Mouse (Mus musculus) heart, adult 2 months (tissue): ENCODE data around the gene Iqcf6. TPM values are rescaled to one million over a fixed set of nuclear protein-coding genes. Genes with fewer than 3 reads are reported as not detected.

ENCODE experiments used
- DNase-seq, 2 experiments: peaks; one replicate each; pipeline ENCODE4 v3.0.0; 2021
- H3K27ac ChIP-seq: fragments of 200-600 bp; 2 replicates; pipeline ENCODE4 v1.8.1; 2022
- H3K27me3 ChIP-seq: fragments of 200-500 bp; 2 replicates; pipeline ENCODE4 v1.6.1; 2012; ENCODE audit warnings: mild to moderate bottlenecking, low read length, inconsistent platforms, mixed read lengths; ENCODE audit not compliant: control insufficient read depth, insufficient read depth
- H3K36me3 ChIP-seq: fragments of 200-500 bp; 2 replicates; pipeline ENCODE4 v1.6.1; 2012; ENCODE audit warnings: low read length, inconsistent platforms; ENCODE audit not compliant: control insufficient read depth, insufficient read depth
- H3K4me1 ChIP-seq: fragments of 200-500 bp; 2 replicates; pipeline ENCODE4 v1.6.1; 2011; ENCODE audit warnings: low read length; ENCODE audit not compliant: control insufficient read depth, insufficient read depth
- H3K4me3 ChIP-seq: fragments of 200-600 bp; 2 replicates; pipeline ENCODE4 v1.8.1; 2022
- H3K79me2 ChIP-seq: fragments of 200-500 bp; replicated peaks from 2 replicates; pipeline ENCODE4 v1.6.1; 2012; ENCODE audit warnings: mild to moderate bottlenecking, inconsistent platforms, low read length, moderate library complexity, mixed read lengths; ENCODE audit not compliant: control insufficient read depth, insufficient read depth
- H3K9ac ChIP-seq: fragments of 200-500 bp; 2 replicates; pipeline ENCODE4 v1.6.1; 2012; ENCODE audit warnings: low read depth, mild to moderate bottlenecking, control low read depth, inconsistent platforms, low read length, mixed read lengths
- CTCF ChIP-seq: fragments of 200-600 bp; IDR thresholded peaks from 2 replicates; pipeline ENCODE4 v1.8.1; 2022; ENCODE audit warnings: antibody characterized with exemption, mild to moderate bottlenecking, moderate library complexity
- EP300 ChIP-seq: fragments of 200-500 bp; IDR thresholded peaks from 2 replicates; pipeline ENCODE4 v1.6.1; 2011; ENCODE audit warnings: low read depth, low read length, control low read depth; ENCODE audit not compliant: insufficient read depth
- POLR2A ChIP-seq: fragments of 200-500 bp; IDR thresholded peaks from 2 replicates; pipeline ENCODE4 v1.6.1; 2011; ENCODE audit warnings: mild to moderate bottlenecking, low read depth, low read length, control low read depth; ENCODE audit not compliant: insufficient read depth
- WGBS: fragments of 180-500 bp; shearing (Covaris S2); methylation state at CpG from one replicate; pipeline ENCODE4 v1.1.7; 2018; 5-methylcytosine and 5-hydroxymethylcytosine counted together
- intact Hi-C: fragments of 180-260 bp; cut with DNase I; formaldehyde crosslinking; loops from one replicate; pipeline ENCODE4 v1.15.1; 2025
- polyA plus RNA-seq: library from polyadenylated mRNA; depleted of rRNA; stranded (reverse); fragments of >200 nt; gene quantifications from 2 replicates; pipeline ENCODE4 v1.2.3, GENCODE M21; 2012
- total RNA-seq, 2 experiments: library from RNA; stranded (reverse); gene quantifications; 2 replicates each; pipeline ENCODE4 v1.2.3; 2021

Gene Iqcf6
- total and polyA plus RNA-seq, 3 experiments: not detected

DNA sequence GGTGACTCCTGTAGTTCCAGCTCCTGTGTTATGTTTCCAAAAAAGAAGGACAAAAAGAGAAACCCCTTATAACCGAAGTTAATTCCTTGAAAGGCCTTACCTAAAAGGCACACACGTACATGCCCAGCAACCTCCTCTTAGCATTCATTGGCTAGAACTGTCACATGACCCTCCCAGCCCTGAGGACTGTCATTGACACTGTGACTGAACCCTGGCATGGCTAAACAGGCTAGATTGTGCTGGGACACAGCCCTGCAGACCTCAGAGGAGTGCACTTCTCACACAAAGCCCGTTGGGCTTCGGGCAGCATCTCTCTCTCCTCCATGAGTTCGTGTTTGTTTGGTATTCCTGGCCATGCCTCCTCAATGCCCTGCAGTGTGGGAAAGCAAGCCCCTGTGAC is 5.8 kb downstream of the Iqcf6 start:
- Histone ChIP-seq H3K79me2 (no peaks in the 10 kb centered on the region), H3K9ac (no peak overlapping the region), H3K27me3 (no peaks in the 10 kb centered on the region), H3K4me3 (no peak overlapping the region), H3K27ac (no peak overlapping the region), H3K36me3 (no peaks in the 10 kb centered on the region), H3K4me1 (no peaks in the 10 kb centered on the region)
- 60% methylated on average over 5 of the region's 5 CpGs for WGBS
- no peak for DNase-seq
- intact Hi-C loops: no loop called here
- TF ChIP-seq POLR2A (no peak), CTCF (no peak), EP300 (no peak)

- TF ChIP-seq POLR2A (no peak), CTCF (no peak), EP300 (no peak)
- no peak for DNase-seq
- Histone ChIP-seq H3K79me2 (no peaks in the 10 kb centered on the region), H3K27ac (no peak overlapping the region), H3K27me3 (no peaks in the 10 kb centered on the region), H3K36me3 (no peaks in the 10 kb centered on the region), H3K4me3 (no peak overlapping the region), H3K4me1 (no peaks in the 10 kb centered on the region), H3K9ac (no peak overlapping the region)
- intact Hi-C loops: no loop called here
- WGBS: 83% methylated on average over 8 of the region's 8 CpGs
Observed at GRCm38 (mm10) chr9:106638154-106638553, 11.8 kb downstream of the Iqcf6 start.

DNA sequence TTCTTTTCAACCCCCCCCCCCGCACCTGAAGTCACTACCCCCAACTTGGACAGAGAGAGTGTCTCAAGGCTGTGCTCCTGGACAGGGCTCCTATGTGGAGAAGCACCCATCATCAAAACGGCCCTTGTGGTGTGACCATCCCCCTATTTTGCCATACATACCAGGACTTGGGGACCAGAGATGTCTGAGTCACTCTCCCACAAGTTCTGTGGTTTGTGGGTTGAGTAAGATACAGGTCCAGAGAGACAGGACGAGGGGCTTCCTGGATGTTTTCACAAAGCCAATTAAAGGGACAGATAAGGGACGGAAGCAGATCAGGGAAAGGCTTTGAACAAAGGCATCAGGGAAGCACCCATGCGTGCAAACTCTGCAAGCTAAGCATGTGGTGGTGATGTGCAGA is 15.0 kb downstream of the Iqcf6 start:
- H3K79me2 ChIP-seq: no peaks in the 10 kb centered on the region
- intact Hi-C loops: no loop called here
- no peak overlapping the region for H3K9ac ChIP-seq
- no peak overlapping the region for H3K4me3 ChIP-seq
- H3K27ac ChIP-seq: no peak overlapping the region
- DNase-seq: no peak
- TF ChIP-seq EP300: no peak
- no peak for TF ChIP-seq POLR2A
- no peak for TF ChIP-seq CTCF
- H3K36me3 ChIP-seq: no peaks in the 10 kb centered on the region
- H3K27me3 ChIP-seq: no peaks in the 10 kb centered on the region
- H3K4me1 ChIP-seq: no peaks in the 10 kb centered on the region
- WGBS: 31% methylated on average over 5 of the region's 5 CpGs

DNA sequence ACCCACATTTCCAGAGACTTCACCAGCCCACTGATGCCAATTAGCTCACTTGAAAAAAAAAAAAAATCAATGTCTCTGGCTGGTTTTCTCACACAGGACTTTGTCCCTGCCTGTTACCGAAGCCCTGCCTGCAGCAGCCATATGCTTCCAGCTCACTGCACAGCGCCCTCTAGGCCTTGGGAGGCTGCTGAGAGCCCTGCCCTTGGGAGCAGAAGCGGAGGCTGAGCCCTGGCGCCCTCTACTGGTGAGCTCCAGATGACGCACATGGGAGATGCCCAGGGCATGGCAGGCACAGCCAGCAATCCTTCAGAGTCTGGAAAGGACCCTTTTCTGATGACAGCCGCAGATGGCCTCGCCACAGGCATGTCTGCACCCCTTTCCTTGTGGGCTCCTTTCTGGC is 16.7 kb downstream of the Iqcf6 start:
- Histone ChIP-seq H3K27me3 (peaks cover 6% of the 10 kb centered on the region), H3K79me2 (no peaks in the 10 kb centered on the region), H3K4me1 (no peaks in the 10 kb centered on the region), H3K9ac (no peak overlapping the region), H3K27ac (no peak overlapping the region), H3K4me3 (no peak overlapping the region), H3K36me3 (no peaks in the 10 kb centered on the region)
- intact Hi-C loops: no loop called here
- 36% methylated on average over 7 of the region's 7 CpGs for WGBS
- peak; percentile 72 for TF ChIP-seq CTCF
- TF ChIP-seq POLR2A: no peak
- TF ChIP-seq EP300: no peak
- DNase-seq: peak; percentile 48 to 53

- Histone ChIP-seq H3K4me3 (no peak overlapping the region), H3K9ac (no peak overlapping the region), H3K27ac (no peak overlapping the region), H3K79me2 (no peaks in the 10 kb centered on the region), H3K4me1 (no peaks in the 10 kb centered on the region), H3K36me3 (no peaks in the 10 kb centered on the region), H3K27me3 (peaks cover 6% of the 10 kb centered on the region)
- DNase-seq: no peak
- intact Hi-C loops: no loop called here
- TF ChIP-seq POLR2A (no peak), EP300 (no peak), CTCF (no peak)
- WGBS: 65% methylated on average over 6 of the region's 6 CpGs
Observed at GRCm38 (mm10) chr9:106643787-106644186, 17.4 kb downstream of the Iqcf6 start.

- 70% methylated on average over 9 of the region's 9 CpGs for WGBS
- no peak for TF ChIP-seq POLR2A
- intact Hi-C loops: no loop called here
Observed at GRCm38 (mm10) chr9:106645684-106646271, 19.4 kb downstream of the Iqcf6 start.

More at GRCm38 (mm10) chr9:106645684-106646271, 19.4 kb downstream of the Iqcf6 start:
- Histone ChIP-seq H3K4me1 (no peaks in the 10 kb centered on the region), H3K79me2 (no peaks in the 10 kb centered on the region), H3K36me3 (no peaks in the 10 kb centered on the region), H3K4me3 (no peak overlapping the region), H3K27me3 (peaks cover 6% of the 10 kb centered on the region), H3K9ac (no peak overlapping the region), H3K27ac (no peak overlapping the region)
- no peak for DNase-seq
